Mouse (Mus musculus) intestine, embryonic 14.5 days (tissue): Measurements from ENCODE around the gene Cygb. TPM values are rescaled to one million over a fixed set of nuclear protein-coding genes. Genes with fewer than 3 reads are reported as not detected.

Experiments
- ATAC-seq: fragments of 200-750 bp; cut with Nextera tagmentation; replicated peaks from 2 replicates; pipeline ENCODE4 v1.8.0; 2017; ENCODE audit warnings: low read depth, moderate number of reproducible peaks, moderate TSS enrichment, moderate library complexity; ENCODE audit not compliant: low FRiP score, low TSS enrichment
- DNase-seq: peaks from one replicate; pipeline ENCODE4 v3.0.0-alpha.2; 2018; ENCODE audit warnings: low spot score
- H3K27ac ChIP-seq: fragments of 300-500 bp; sonication (generic); 2 replicates; pipeline ENCODE4 v1.5.1; 2014; ENCODE audit warnings: low read depth, mild to moderate bottlenecking, control low read depth
- H3K27me3 ChIP-seq: fragments of 300-500 bp; sonication (generic); replicated peaks from 2 replicates; pipeline ENCODE4 v1.6.1; 2014; ENCODE audit warnings: low read length, control low read depth; ENCODE audit not compliant: control insufficient read depth, insufficient read depth
- H3K36me3 ChIP-seq: fragments of 300-500 bp; sonication (generic); 2 replicates; pipeline ENCODE4 v1.6.1; 2014; ENCODE audit warnings: low read length, control low read depth; ENCODE audit not compliant: control insufficient read depth, insufficient read depth
- H3K4me1 ChIP-seq: fragments of 300-500 bp; sonication (generic); replicated peaks from 2 replicates; pipeline ENCODE4 v1.6.1; 2014; ENCODE audit warnings: low read length, control low read depth, mixed read lengths; ENCODE audit not compliant: control insufficient read depth, insufficient read depth
- H3K4me2 ChIP-seq: fragments of 300-500 bp; sonication (generic); 2 replicates; pipeline ENCODE4 v1.6.1; 2014; ENCODE audit warnings: low read length
- H3K4me3 ChIP-seq: fragments of 300-500 bp; sonication (generic); 2 replicates; pipeline ENCODE4 v1.5.1; 2014; ENCODE audit warnings: low read depth, low read length, control low read depth, mixed read lengths
- H3K9ac ChIP-seq: fragments of 300-500 bp; sonication (generic); 2 replicates; pipeline ENCODE4 v1.6.1; 2014; ENCODE audit warnings: mild to moderate bottlenecking, low read length
- H3K9me3 ChIP-seq: fragments of 300-500 bp; sonication (generic); 2 replicates; pipeline ENCODE4 v1.6.1; 2016; ENCODE audit warnings: low read length, control low read depth; ENCODE audit not compliant: control insufficient read depth
- WGBS: fragments of 180-500 bp; shearing (Covaris S2); extraction: QIAGEN DNeasy Blood & Tissue Kit; methylation state at CpG from one replicate; pipeline ENCODE4 v1.1.7; 2014; 5-methylcytosine and 5-hydroxymethylcytosine counted together
- polyA plus RNA-seq: library from polyadenylated mRNA; unstranded; fragments of >200 nt; fragmentation: Nextera tagmentation; extraction: Ambion mirVana; gene quantifications from 2 replicates; pipeline ENCODE4 v1.2.1, GENCODE M21; 2014

Gene Cygb
- polyA plus RNA-seq, 1 experiment from 2014 or later: 16.4 TPM

GRCm38 (mm10) chr11:116690701-116691575, 36.8 kb upstream of the Cygb start:
- peak; percentile 48 for ATAC-seq
- H3K9me3 ChIP-seq: no peaks in the 10 kb centered on the region
- peaks cover 26% of the 10 kb centered on the region for H3K27me3 ChIP-seq
- 48% methylated on average over 18 of the region's 18 CpGs for WGBS
- no peak overlapping the region for H3K4me3 ChIP-seq
- H3K36me3 ChIP-seq: no peaks in the 10 kb centered on the region
- H3K27ac ChIP-seq: no peak overlapping the region
- peaks cover 8% of the 10 kb centered on the region; the same call in 1 of the 2 replicates for H3K4me1 ChIP-seq
- H3K4me2 ChIP-seq: no peak overlapping the region
- no peak for DNase-seq
- H3K9ac ChIP-seq: no peak overlapping the region

- H3K27ac ChIP-seq: no peak overlapping the region
- H3K36me3 ChIP-seq: no peaks in the 10 kb centered on the region; the same call in 1 of the 2 replicates
- H3K4me1 ChIP-seq: peaks cover 5% of the 10 kb centered on the region; the same call in 1 of the 2 replicates
- no peak for ATAC-seq
- no peak overlapping the region for H3K9ac ChIP-seq
- 94% methylated on average over 10 of the region's 10 CpGs for WGBS
- H3K9me3 ChIP-seq: no peaks in the 10 kb centered on the region
- no peak overlapping the region for H3K4me3 ChIP-seq
- H3K4me2 ChIP-seq: no peak overlapping the region
- peaks cover 13% of the 10 kb centered on the region for H3K27me3 ChIP-seq
- DNase-seq: no peak
Observed at GRCm38 (mm10) chr11:116689622-116690021, 35.5 kb upstream of the Cygb start.

- DNase-seq (no peak), ATAC-seq (no peak)
- no peaks in the 10 kb centered on the region for H3K27me3 ChIP-seq
- no peak overlapping the region for H3K4me2 ChIP-seq
- H3K36me3 ChIP-seq: peaks cover 5% of the 10 kb centered on the region; the same call in 1 of the 2 replicates
- H3K9ac ChIP-seq: no peak overlapping the region
- H3K4me3 ChIP-seq: no peak overlapping the region
- no peak overlapping the region for H3K27ac ChIP-seq
- no peaks in the 10 kb centered on the region for H3K9me3 ChIP-seq
- H3K4me1 ChIP-seq: no peaks in the 10 kb centered on the region
- WGBS: 74% methylated on average over 8 of the region's 8 CpGs
Observed at GRCm38 (mm10) chr11:116687897-116688296, 33.8 kb upstream of the Cygb start.

- Histone ChIP-seq H3K9ac (no peak overlapping the region), H3K4me1 (no peaks in the 10 kb centered on the region), H3K27me3 (no peaks in the 10 kb centered on the region), H3K27ac (no peak overlapping the region), H3K36me3 (peaks cover 11% of the 10 kb centered on the region; the same call in 1 of the 2 replicates), H3K4me2 (no peak overlapping the region), H3K4me3 (no peak overlapping the region), H3K9me3 (no peaks in the 10 kb centered on the region)
- 75% methylated on average over 9 of the region's 9 CpGs for WGBS
- ATAC-seq (no peak), DNase-seq (no peak)
Observed at GRCm38 (mm10) chr11:116685729-116686128, 31.6 kb upstream of the Cygb start.

- Histone ChIP-seq H3K9ac (no peak overlapping the region), H3K36me3 (peaks cover 16% of the 10 kb centered on the region; the same call in 1 of the 2 replicates), H3K4me3 (no peak overlapping the region), H3K9me3 (no peaks in the 10 kb centered on the region), H3K4me2 (no peak overlapping the region), H3K4me1 (no peaks in the 10 kb centered on the region), H3K27me3 (no peaks in the 10 kb centered on the region), H3K27ac (no peak overlapping the region)
- 72% methylated on average over 4 of the region's 4 CpGs for WGBS
- ATAC-seq (no peak), DNase-seq (no peak)
Observed at GRCm38 (mm10) chr11:116683777-116684176, 29.7 kb upstream of the Cygb start.

- H3K27ac ChIP-seq: no peak overlapping the region
- peaks cover 25% of the 10 kb centered on the region for H3K36me3 ChIP-seq
- WGBS: 66% methylated on average over 14 of the region's 14 CpGs
- H3K4me2 ChIP-seq: no peak overlapping the region
- no peaks in the 10 kb centered on the region for H3K27me3 ChIP-seq
- no peak overlapping the region for H3K9ac ChIP-seq
- ATAC-seq (no peak), DNase-seq (no peak)
- H3K4me3 ChIP-seq: no peak overlapping the region
- no peaks in the 10 kb centered on the region for H3K4me1 ChIP-seq
- H3K9me3 ChIP-seq: no peaks in the 10 kb centered on the region
Observed at GRCm38 (mm10) chr11:116682501-116683144, 28.5 kb upstream of the Cygb start.

GRCm38 (mm10) chr11:116681147-116681546, 27.0 kb upstream of the Cygb start:
- H3K27me3 ChIP-seq: no peaks in the 10 kb centered on the region
- H3K27ac ChIP-seq: no peak overlapping the region
- WGBS: 84% methylated on average over 4 of the region's 4 CpGs
- peaks cover 39% of the 10 kb centered on the region for H3K36me3 ChIP-seq
- DNase-seq (no peak), ATAC-seq (no peak)
- no peak overlapping the region for H3K4me3 ChIP-seq
- H3K9ac ChIP-seq: no peak overlapping the region
- H3K4me1 ChIP-seq: no peaks in the 10 kb centered on the region
- no peak overlapping the region for H3K4me2 ChIP-seq
- no peaks in the 10 kb centered on the region for H3K9me3 ChIP-seq

GRCm38 (mm10) chr11:116680321-116681091, 26.4 kb upstream of the Cygb start:
- no peak overlapping the region for H3K27ac ChIP-seq
- H3K9me3 ChIP-seq: no peaks in the 10 kb centered on the region
- no peak overlapping the region for H3K9ac ChIP-seq
- H3K4me1 ChIP-seq: no peaks in the 10 kb centered on the region
- no peaks in the 10 kb centered on the region for H3K27me3 ChIP-seq
- no peak overlapping the region for H3K4me3 ChIP-seq
- H3K4me2 ChIP-seq: no peak overlapping the region
- 73% methylated on average over 24 of the region's 24 CpGs for WGBS
- H3K36me3 ChIP-seq: peaks cover 46% of the 10 kb centered on the region
- DNase-seq: no peak
- ATAC-seq: no peak
